Comparison of ENCODE assay signal across 8 mouse cellular contexts in genomic region chr13:112659986-112660573, GRCm38 (mm10). TPM values are rescaled to one million over a fixed set of nuclear protein-coding genes. Genes with fewer than 3 reads are reported as not detected.
DNase-seq lines count a peak whose midpoint lies in the region; ATAC-seq and TF ChIP-seq lines count a peak whose summit lies in the region.

No protein-coding gene starts in this region.

- peak overlapping the region; percentile 73 for H3K4me3 ChIP-seq in kidney, embryonic 15.5 days (replicated peaks)
- H3K4me3 ChIP-seq in cortical plate, adult 2 months (ENCODE audit: insufficient read depth, low read length) = peak overlapping the region; percentile 95
- H3K4me3 ChIP-seq in hindbrain, embryonic 15.5 days = peak overlapping the region; percentile 78
- H3K4me3 ChIP-seq in midbrain, embryonic 15.5 days = peak overlapping the region; percentile 67

- 3% methylated on average over 10 of the region's 10 CpGs for WGBS in kidney, embryonic 15.5 days
- WGBS in hindbrain, embryonic 15.5 days = 4% methylated on average over 10 of the region's 10 CpGs
- WGBS in midbrain, embryonic 15.5 days = 3% methylated on average over 10 of the region's 10 CpGs

- ATAC-seq in kidney, embryonic 15.5 days (replicated peaks; ENCODE audit: low FRiP score) = peak; percentile 26
- peak; percentile 25; the same call in 1 of the 2 replicates for ATAC-seq in hindbrain, embryonic 15.5 days (ENCODE audit: low FRiP score, low read depth)
- ATAC-seq in midbrain, embryonic 15.5 days (replicated peaks) = peak; percentile 43

- H3K9me3 ChIP-seq in kidney, embryonic 15.5 days (replicated peaks) = no peaks in the 10 kb centered on the region
- no peaks in the 10 kb centered on the region for H3K9me3 ChIP-seq in hindbrain, embryonic 15.5 days
- no peaks in the 10 kb centered on the region for H3K9me3 ChIP-seq in midbrain, embryonic 15.5 days

- TF ChIP-seq POLR2A in cortical plate, adult 2 months (IDR thresholded peaks at IDR 0.05; ENCODE audit: extremely low read depth, insufficient read depth, low read length) = no peak; the same call in 1 of the 2 replicates

- no peak for TF ChIP-seq CTCF in cortical plate, adult 2 months (IDR thresholded peaks at IDR 0.05; ENCODE audit: extremely low read depth, insufficient read depth, low read length)

- H3K4me2 ChIP-seq in kidney, embryonic 15.5 days = peak overlapping the region; percentile 86
- H3K4me2 ChIP-seq in hindbrain, embryonic 15.5 days = peak overlapping the region; percentile 91
- peak overlapping the region; percentile 79 for H3K4me2 ChIP-seq in midbrain, embryonic 15.5 days

- no peaks in the 10 kb centered on the region for H3K27me3 ChIP-seq in kidney, embryonic 15.5 days
- no peaks in the 10 kb centered on the region for H3K27me3 ChIP-seq in hindbrain, embryonic 15.5 days
- no peaks in the 10 kb centered on the region for H3K27me3 ChIP-seq in midbrain, embryonic 15.5 days (replicated peaks)

- H3K36me3 ChIP-seq in kidney, embryonic 15.5 days = no peaks in the 10 kb centered on the region
- no peaks in the 10 kb centered on the region for H3K36me3 ChIP-seq in hindbrain, embryonic 15.5 days
- H3K36me3 ChIP-seq in midbrain, embryonic 15.5 days (replicated peaks) = no peaks in the 10 kb centered on the region

- H3K9ac ChIP-seq in kidney, embryonic 15.5 days = peak overlapping the region; percentile 33; the same call in 1 of the 2 replicates
- peak overlapping the region; percentile 71 for H3K9ac ChIP-seq in hindbrain, embryonic 15.5 days
- H3K9ac ChIP-seq in midbrain, embryonic 15.5 days = peak overlapping the region; percentile 75

- H3K4me1 ChIP-seq in kidney, embryonic 15.5 days = peaks cover 9% of the 10 kb centered on the region
- H3K4me1 ChIP-seq in cortical plate, adult 2 months (ENCODE audit: control insufficient read depth, insufficient read depth, low read length) = no peaks in the 10 kb centered on the region
- H3K4me1 ChIP-seq in hindbrain, embryonic 15.5 days (replicated peaks) = peaks cover 11% of the 10 kb centered on the region
- H3K4me1 ChIP-seq in midbrain, embryonic 15.5 days = peaks cover 16% of the 10 kb centered on the region

- no peak overlapping the region for H3K27ac ChIP-seq in kidney, embryonic 15.5 days
- no peak overlapping the region for H3K27ac ChIP-seq in cortical plate, adult 2 months (ENCODE audit: insufficient read depth, low read length)
- H3K27ac ChIP-seq in hindbrain, embryonic 15.5 days (replicated peaks) = peak overlapping the region; percentile 78; the same call in 1 of the 2 replicates
- H3K27ac ChIP-seq in midbrain, embryonic 15.5 days = 0 out of 2 replicates have a peak overlapping the region, but pooled peaks have one; percentile 49

- no peak for DNase-seq in kidney, adult 8-10 months
- DNase-seq in ovary, postnatal 14 days (ENCODE audit: low spot score) = no peak
- DNase-seq in lung, postnatal 4 days = no peak
- no peak for DNase-seq in right cerebral cortex, postnatal 14 days

RNA-seq across cellular contexts. Expression of gene Slc38a9, which starts 0.5 kb away (rescaled TPM):
- 14.7 and 15.2 TPM in 2 replicates for polyA plus RNA-seq in kidney, embryonic 15.5 days (2015; fragmentation: Nextera tagmentation; extraction: Ambion mirVana)
- 22.4 and 22.8 TPM in 2 replicates for polyA plus RNA-seq in cortical plate, adult 2 months (2012; rRNA removed)
- 19.9 and 23.7 TPM in 2 replicates for polyA plus RNA-seq in hindbrain, embryonic 15.5 days (2015; fragmentation: Nextera tagmentation; extraction: Ambion mirVana)
- 25.8 and 30.8 TPM in 2 replicates for polyA plus RNA-seq in midbrain, embryonic 15.5 days (2015; fragmentation: Nextera tagmentation; extraction: Ambion mirVana)

RNA-seq across cellular contexts. Expression of gene Ddx4, which starts 7.8 kb away (rescaled TPM):
- 0.28 and 0.49 TPM in 2 replicates for polyA plus RNA-seq in kidney, embryonic 15.5 days (2015; fragmentation: Nextera tagmentation; extraction: Ambion mirVana)
- polyA plus RNA-seq in cortical plate, adult 2 months (2012; rRNA removed) = 2.3 and 2.5 TPM in 2 replicates
- 1.1 and 1.2 TPM in 2 replicates for polyA plus RNA-seq in hindbrain, embryonic 15.5 days (2015; fragmentation: Nextera tagmentation; extraction: Ambion mirVana)
- polyA plus RNA-seq in midbrain, embryonic 15.5 days (2015; fragmentation: Nextera tagmentation; extraction: Ambion mirVana) = 0.77 and 0.88 TPM in 2 replicates

Comparison
In these comparisons a context has a peak if more than half of its experiments do, and no peak if none do; other contexts are left out.
1. H3K27ac ChIP-seq: peak in hindbrain, embryonic 15.5 days (single experiment) and midbrain, embryonic 15.5 days (single experiment); none in kidney, embryonic 15.5 days (single experiment) and cortical plate, adult 2 months (single experiment).
2. Peak in every context shown above with its lines, with median percentiles within 50 percentile points of each other: ATAC-seq, H3K4me2 ChIP-seq, H3K4me3 ChIP-seq and H3K9ac ChIP-seq.